Mouse (Mus musculus): ENCODE results near the gene Nodal.

- peak; percentile 18 for TF ChIP-seq CTCF (IDR thresholded peaks at IDR 0.05; ENCODE audit: control insufficient read depth, insufficient read depth, insufficient read length)
- no peak for TF ChIP-seq MYOG (IDR thresholded peaks at IDR 0.05; ENCODE audit: control insufficient read depth, extremely low read depth, insufficient read length)
Measured at GRCm38 (mm10) chr10:61451931-61452617, 34.3 kb downstream of the Nodal start.

Data from C2C12 (cell line).